Mouse (Mus musculus): Measurements from ENCODE around the gene Gltp.
A peak's percentile ranks its signal among the peaks of the same experiment; 100 is the strongest.

Gltp gene

GRCm38 (mm10) chr5:114702403-114703392 lies 11.9 kb upstream of the Gltp start:
- DNase-seq, result no peak

- DNase-seq, result no peak
These were observed 8.2 kb upstream of the Gltp start for GRCm38 (mm10) chr5:114699015-114699414.

- DNase-seq, result peak; percentile 92
These were observed 7.4 kb upstream of the Gltp start for GRCm38 (mm10) chr5:114698044-114698746.

GRCm38 (mm10) chr5:114696939-114697338 lies 6.2 kb upstream of the Gltp start:
- no peak for DNase-seq

GRCm38 (mm10) chr5:114695775-114696174 lies 5.0 kb upstream of the Gltp start:
- DNase-seq, result no peak

GRCm38 (mm10) chr5:114689700-114690366 lies 951 bp downstream of the Gltp start:
- DNase-seq, result no peak

GRCm38 (mm10) chr5:114688703-114689102 lies 2.1 kb downstream of the Gltp start:
- no peak for DNase-seq

- DNase-seq, result no peak
These were observed 2.9 kb downstream of the Gltp start for GRCm38 (mm10) chr5:114687901-114688300.

- DNase-seq, result no peak
These were observed 4.0 kb downstream of the Gltp start for GRCm38 (mm10) chr5:114686726-114687210.

GRCm38 (mm10) chr5:114685986-114686385 lies 4.8 kb downstream of the Gltp start:
- DNase-seq, result no peak

- DNase-seq, result peak; percentile 62
These were observed 9.1 kb downstream of the Gltp start for GRCm38 (mm10) chr5:114681717-114682116.

GRCm38 (mm10) chr5:114680676-114681285 lies 10.0 kb downstream of the Gltp start:
- no peak for DNase-seq

GRCm38 (mm10) chr5:114679841-114680591 lies 10.8 kb downstream of the Gltp start:
- DNase-seq, result no peak

GRCm38 (mm10) chr5:114674594-114674993 lies 16.2 kb downstream of the Gltp start:
- DNase-seq, result no peak

- no peak for DNase-seq
These were observed 17.7 kb downstream of the Gltp start for GRCm38 (mm10) chr5:114673114-114673513.

GRCm38 (mm10) chr5:114669014-114669413 lies 21.8 kb downstream of the Gltp start:
- no peak for DNase-seq

- peak; percentile 98 for DNase-seq
These were observed 23.4 kb downstream of the Gltp start for GRCm38 (mm10) chr5:114667228-114667856.

GRCm38 (mm10) chr5:114666659-114667058 lies 24.1 kb downstream of the Gltp start:
- no peak for DNase-seq

- DNase-seq, result no peak
These were observed 26.0 kb downstream of the Gltp start for GRCm38 (mm10) chr5:114664750-114665149.

- DNase-seq, result no peak
These were observed 26.6 kb downstream of the Gltp start for GRCm38 (mm10) chr5:114664139-114664538.

- no peak for DNase-seq
These were observed 29.8 kb downstream of the Gltp start for GRCm38 (mm10) chr5:114661029-114661428.
